Mouse (Mus musculus): Measurements from ENCODE around the gene Gkn1.

Gkn1 gene

GRCm38 (mm10) chr6:87332380-87332779 lies 18.4 kb downstream of the Gkn1 start:
- in situ Hi-C loops (cut with MboI; ENCODE audit: low pct_unique_long_range_greater_than_20kb in 1 of 2, low sequenced_read_pairs in 2 of 2, unreplicated experiment in 1 of 2), result no loop called here

GRCm38 (mm10) chr6:87328265-87329173 lies 22.2 kb downstream of the Gkn1 start:
- in situ Hi-C loops (cut with MboI; ENCODE audit: low pct_unique_long_range_greater_than_20kb in 1 of 2, low sequenced_read_pairs in 2 of 2, unreplicated experiment in 1 of 2), result no loop called here

GRCm38 (mm10) chr6:87326932-87327331 lies 23.8 kb downstream of the Gkn1 start:
- in situ Hi-C loops (cut with MboI; ENCODE audit: low pct_unique_long_range_greater_than_20kb in 1 of 2, low sequenced_read_pairs in 2 of 2, unreplicated experiment in 1 of 2), result no loop called here

GRCm38 (mm10) chr6:87323381-87323780 lies 27.4 kb downstream of the Gkn1 start:
- in situ Hi-C loops (cut with MboI; ENCODE audit: low pct_unique_long_range_greater_than_20kb in 1 of 2, low sequenced_read_pairs in 2 of 2, unreplicated experiment in 1 of 2), result no loop called here

GRCm38 (mm10) chr6:87318651-87319050 lies 32.1 kb downstream of the Gkn1 start:
- in situ Hi-C loops (cut with MboI; ENCODE audit: low pct_unique_long_range_greater_than_20kb in 1 of 2, low sequenced_read_pairs in 2 of 2, unreplicated experiment in 1 of 2), result no loop called here

- in situ Hi-C loops (cut with MboI; ENCODE audit: low pct_unique_long_range_greater_than_20kb in 1 of 2, low sequenced_read_pairs in 2 of 2, unreplicated experiment in 1 of 2), result no loop called here
Measured at GRCm38 (mm10) chr6:87316966-87317365, 33.8 kb downstream of the Gkn1 start.

GRCm38 (mm10) chr6:87312761-87313160 lies 38.0 kb downstream of the Gkn1 start:
- in situ Hi-C loops (cut with MboI; ENCODE audit: low pct_unique_long_range_greater_than_20kb in 1 of 2, low sequenced_read_pairs in 2 of 2, unreplicated experiment in 1 of 2), result no loop called here

- in situ Hi-C loops (cut with MboI; ENCODE audit: low pct_unique_long_range_greater_than_20kb in 1 of 2, low sequenced_read_pairs in 2 of 2, unreplicated experiment in 1 of 2), result no loop called here
Measured at GRCm38 (mm10) chr6:87304486-87304885, 46.3 kb downstream of the Gkn1 start.

- in situ Hi-C loops (cut with MboI; ENCODE audit: low pct_unique_long_range_greater_than_20kb in 1 of 2, low sequenced_read_pairs in 2 of 2, unreplicated experiment in 1 of 2), result no loop called here
Measured at GRCm38 (mm10) chr6:87302746-87303145, 48.0 kb downstream of the Gkn1 start.

- in situ Hi-C loops (cut with MboI; ENCODE audit: low pct_unique_long_range_greater_than_20kb in 1 of 2, low sequenced_read_pairs in 2 of 2, unreplicated experiment in 1 of 2), result no loop called here
Measured at GRCm38 (mm10) chr6:87301991-87302390, 48.8 kb downstream of the Gkn1 start.

All from mouse embryonic stem cell (cell line).